Mouse (Mus musculus) urinary bladder, postnatal 0 days (tissue): Measurements from ENCODE around the gene Fbxw24. TPM values are rescaled to one million over a fixed set of nuclear protein-coding genes. Genes with fewer than 3 reads are reported as not detected.

Source experiments
- polyA plus RNA-seq: library from polyadenylated mRNA; unstranded; fragments of >200 nt; fragmentation: Nextera tagmentation; extraction: Ambion mirVana; gene quantifications from 2 replicates; pipeline ENCODE4 v1.2.1, GENCODE M21; 2015

Fbxw24 gene
- 0.22 TPM in 1 of 2 replicates, not detected in the other for polyA plus RNA-seq

GRCm38 (mm10) chr9:109625957-109626356, at the start of gene Fbxw24:
Gene Fbxw24, minus strand, starts transcription at chr9:109626057.

GRCm38 (mm10) chr9:109664552-109664951, 38.7 kb upstream of the Fbxw24 start, which contains the start of gene Fbxw25:
Gene Fbxw25, minus strand, starts transcription at chr9:109664652.

GRCm38 (mm10) chr9:109568162-109568561, 57.7 kb downstream of the Fbxw24 start, which contains the start of gene Fbxw15:
Gene Fbxw15, minus strand, starts transcription at chr9:109568262.

Other genes starting within 250 kb of the Fbxw24 start
- 0.48 and 0.68 TPM in 2 replicates for gene Fbxw22, start 221.8 kb downstream of the Fbxw24 start, polyA plus RNA-seq
- gene Fbxw16, start 176.9 kb downstream of the Fbxw24 start, polyA plus RNA-seq, result 0.19 and 0.34 TPM in 2 replicates
- gene Fbxw19, start 130.2 kb downstream of the Fbxw24 start, polyA plus RNA-seq, result 0.10 TPM in 1 of 2 replicates, not detected in the other
- gene Fbxw15, start 57.8 kb downstream of the Fbxw24 start, polyA plus RNA-seq, result 0.17 TPM in 1 of 2 replicates, not detected in the other
- gene Fbxw25, start 38.6 kb upstream of the Fbxw24 start, polyA plus RNA-seq, result 0.08 TPM in 1 of 2 replicates, not detected in the other
- gene Fbxw18, start 76.6 kb upstream of the Fbxw24 start, polyA plus RNA-seq, result 0.51 and 1.4 TPM in 2 replicates
- gene Fbxw26, start 120.0 kb upstream of the Fbxw24 start, polyA plus RNA-seq, result 0.28 and 0.90 TPM in 2 replicates
- 6.0 and 6.1 TPM in 2 replicates for gene Fbxw27, start 164.6 kb upstream of the Fbxw24 start, polyA plus RNA-seq
- 2.8 and 2.9 TPM in 2 replicates for gene Spink8, start 186.2 kb upstream of the Fbxw24 start, polyA plus RNA-seq
- gene Nme6, start 206.7 kb upstream of the Fbxw24 start, polyA plus RNA-seq, result 29.5 and 30.0 TPM in 2 replicates
- gene Camp, start 223.6 kb upstream of the Fbxw24 start, polyA plus RNA-seq, result 0.64 and 1.2 TPM in 2 replicates
- 15.3 TPM in 2 replicates for gene Cdc25a, start 249.5 kb upstream of the Fbxw24 start, polyA plus RNA-seq